Mouse (Mus musculus) forebrain, embryonic 13.5 days (tissue): Measurements from ENCODE around the gene Ppil4. TPM values are rescaled to one million over a fixed set of nuclear protein-coding genes. Genes with fewer than 3 reads are reported as not detected.

Source experiments
- ATAC-seq: fragments of 200-750 bp; cut with Nextera tagmentation; 2 replicates; pipeline ENCODE4 v1.8.0; 2017
- H3K27ac ChIP-seq: fragments of 300-500 bp; sonication (generic); 2 replicates; pipeline ENCODE4 v1.5.1; 2015; ENCODE audit warnings: inconsistent platforms, mild to moderate bottlenecking, moderate library complexity
- H3K27me3 ChIP-seq: fragments of 300-500 bp; sonication (generic); 2 replicates; pipeline ENCODE4 v1.6.1; 2015; ENCODE audit warnings: mild to moderate bottlenecking, inconsistent platforms
- H3K36me3 ChIP-seq: fragments of 300-500 bp; sonication (generic); 2 replicates; pipeline ENCODE4 v1.6.1; 2015; ENCODE audit warnings: mild to moderate bottlenecking, inconsistent platforms; ENCODE audit not compliant: poor library complexity, severe bottlenecking
- H3K4me1 ChIP-seq: fragments of 300-500 bp; sonication (generic); 2 replicates; pipeline ENCODE4 v1.6.1; 2015; ENCODE audit warnings: inconsistent platforms
- H3K4me2 ChIP-seq: fragments of 300-500 bp; sonication (generic); 2 replicates; pipeline ENCODE4 v1.6.1; 2015; ENCODE audit warnings: inconsistent platforms, mild to moderate bottlenecking, moderate library complexity
- H3K4me3 ChIP-seq: fragments of 300-500 bp; sonication (generic); 2 replicates; pipeline ENCODE4 v1.5.1; 2015; ENCODE audit warnings: mild to moderate bottlenecking, inconsistent platforms
- H3K9ac ChIP-seq: fragments of 300-500 bp; sonication (generic); 2 replicates; pipeline ENCODE4 v1.6.1; 2015; ENCODE audit warnings: mild to moderate bottlenecking, inconsistent platforms
- H3K9me3 ChIP-seq: fragments of 300-500 bp; sonication (generic); replicated peaks from 2 replicates; pipeline ENCODE4 v1.6.1; 2016; ENCODE audit warnings: inconsistent platforms
- WGBS: fragments of 180-500 bp; shearing (Covaris S2); methylation state at CpG from one replicate; pipeline ENCODE4 v1.1.7; 2015; 5-methylcytosine and 5-hydroxymethylcytosine counted together
- microRNA-seq: library from miRNA; unstranded; fragments of <30 nt; microRNA quantifications from one replicate; pipeline ENCODE4, GENCODE M21; 2016
- polyA plus RNA-seq: library from polyadenylated mRNA; unstranded; fragments of >200 nt; fragmentation: Nextera tagmentation; extraction: Ambion mirVana; gene quantifications from 2 replicates; pipeline ENCODE4 v1.2.1, GENCODE M21; 2015

Ppil4 gene
- polyA plus RNA-seq, 1 experiment from 2014 or later: 51.1 TPM

DNA sequence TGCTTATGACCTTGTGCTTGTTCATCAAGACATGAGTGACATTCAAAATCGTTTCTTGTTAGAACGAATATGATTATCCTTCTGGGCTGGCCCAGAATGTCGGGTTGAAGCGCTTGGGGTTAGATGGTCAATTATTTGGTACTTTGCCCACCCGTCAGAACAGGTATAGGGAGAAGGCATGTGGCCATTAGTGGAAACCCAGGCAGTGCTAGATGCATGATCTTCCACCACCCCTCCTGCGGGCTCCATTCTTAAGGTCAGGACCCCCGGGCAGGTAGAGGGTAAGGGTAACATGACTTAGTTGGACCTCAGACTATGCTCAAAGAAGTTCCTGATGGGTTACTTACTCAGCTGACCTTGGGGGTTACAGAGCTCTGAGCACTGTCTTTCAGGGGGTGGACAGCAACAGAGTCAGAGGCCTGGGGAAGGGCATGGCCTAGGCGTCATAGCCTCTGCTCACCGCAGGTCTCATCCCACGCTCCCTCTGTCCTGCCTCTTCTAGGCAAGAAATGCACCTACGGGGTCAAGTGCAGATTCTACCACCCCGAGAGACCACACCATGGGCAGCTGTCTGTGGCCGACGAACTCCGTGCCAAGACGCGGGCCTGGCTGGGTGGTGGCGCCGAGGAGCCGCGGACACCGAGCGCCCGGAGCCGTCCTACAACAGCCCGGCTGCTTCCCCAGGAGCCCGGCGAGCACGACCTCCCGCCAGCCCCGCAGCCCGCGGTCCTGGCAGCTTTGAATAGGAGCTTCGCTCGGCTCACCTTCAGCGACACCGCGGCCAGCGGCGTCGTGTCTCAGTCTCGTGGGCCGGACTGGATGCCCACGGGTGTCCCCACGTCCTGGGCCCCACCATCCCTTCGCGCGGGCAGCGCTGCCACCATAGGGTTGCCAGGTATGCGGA, 74.3 kb downstream of the Ppil4 start:
- Histone ChIP-seq H3K4me3 (peak overlapping the region; percentile 39), H3K27me3 (peaks cover 20% of the 10 kb centered on the region), H3K9ac (peak overlapping the region; percentile 61), H3K9me3 (no peaks in the 10 kb centered on the region), H3K27ac (no peak overlapping the region), H3K36me3 (no peaks in the 10 kb centered on the region), H3K4me1 (peaks cover 15% of the 10 kb centered on the region), H3K4me2 (peak overlapping the region; percentile 72)
- ATAC-seq: peak; percentile 17; the same call in 1 of the 2 replicates
- WGBS: 17% methylated on average over 50 of the region's 50 CpGs

DNA sequence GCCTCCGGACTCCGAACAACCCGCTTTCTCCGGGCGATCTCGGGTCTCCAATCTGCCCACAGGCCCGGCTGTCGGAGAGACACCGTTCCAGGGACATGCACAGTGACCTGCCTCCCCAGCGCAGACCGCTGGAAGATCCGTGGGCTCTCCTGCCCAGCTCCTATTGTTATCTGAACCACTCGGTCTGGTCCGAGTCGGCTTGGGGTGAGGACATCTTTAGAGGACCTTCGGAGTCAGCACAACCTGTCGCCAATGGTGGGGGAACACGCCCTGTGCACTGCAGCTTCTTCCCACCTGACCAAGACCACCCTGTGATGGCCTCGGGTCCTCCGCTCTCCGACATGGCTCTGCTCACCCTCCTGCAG, 75.0 kb downstream of the Ppil4 start:
- WGBS: 20% methylated on average over 21 of the region's 21 CpGs
- no peak for ATAC-seq
- H3K27me3 ChIP-seq: peaks cover 20% of the 10 kb centered on the region
- no peak overlapping the region for H3K27ac ChIP-seq
- H3K4me2 ChIP-seq: peak overlapping the region; percentile 72
- H3K36me3 ChIP-seq: no peaks in the 10 kb centered on the region
- H3K9me3 ChIP-seq: no peaks in the 10 kb centered on the region
- H3K4me1 ChIP-seq: peaks cover 15% of the 10 kb centered on the region
- peak overlapping the region; percentile 39 for H3K4me3 ChIP-seq
- peak overlapping the region; percentile 61 for H3K9ac ChIP-seq

DNA sequence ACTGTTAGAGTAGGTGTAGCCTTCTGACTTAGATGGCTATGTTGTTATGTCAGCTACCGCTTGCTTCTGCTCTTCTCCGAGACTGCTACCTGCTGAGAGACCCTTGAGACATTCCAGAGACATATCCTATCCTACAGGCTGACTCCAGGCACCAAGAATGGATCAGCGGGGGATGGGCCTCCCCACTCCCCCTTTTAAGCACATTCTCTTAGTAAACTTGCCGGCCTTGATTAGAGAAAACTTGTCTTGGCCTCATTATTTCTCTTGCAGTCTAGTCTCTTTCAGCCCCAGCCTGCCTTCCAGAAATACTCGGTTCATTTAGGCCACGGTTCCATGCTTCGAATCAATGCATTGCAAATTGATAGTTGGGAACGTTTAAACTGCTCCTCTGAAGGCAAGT, 77.1 kb downstream of the Ppil4 start:
- Histone ChIP-seq H3K4me2 (no peak overlapping the region), H3K9ac (no peak overlapping the region), H3K27ac (no peak overlapping the region), H3K27me3 (peaks cover 20% of the 10 kb centered on the region), H3K4me3 (no peak overlapping the region), H3K4me1 (peaks cover 15% of the 10 kb centered on the region), H3K36me3 (no peaks in the 10 kb centered on the region), H3K9me3 (no peaks in the 10 kb centered on the region)
- 35% methylated on average over 8 of the region's 8 CpGs for WGBS
- no peak for ATAC-seq

DNA sequence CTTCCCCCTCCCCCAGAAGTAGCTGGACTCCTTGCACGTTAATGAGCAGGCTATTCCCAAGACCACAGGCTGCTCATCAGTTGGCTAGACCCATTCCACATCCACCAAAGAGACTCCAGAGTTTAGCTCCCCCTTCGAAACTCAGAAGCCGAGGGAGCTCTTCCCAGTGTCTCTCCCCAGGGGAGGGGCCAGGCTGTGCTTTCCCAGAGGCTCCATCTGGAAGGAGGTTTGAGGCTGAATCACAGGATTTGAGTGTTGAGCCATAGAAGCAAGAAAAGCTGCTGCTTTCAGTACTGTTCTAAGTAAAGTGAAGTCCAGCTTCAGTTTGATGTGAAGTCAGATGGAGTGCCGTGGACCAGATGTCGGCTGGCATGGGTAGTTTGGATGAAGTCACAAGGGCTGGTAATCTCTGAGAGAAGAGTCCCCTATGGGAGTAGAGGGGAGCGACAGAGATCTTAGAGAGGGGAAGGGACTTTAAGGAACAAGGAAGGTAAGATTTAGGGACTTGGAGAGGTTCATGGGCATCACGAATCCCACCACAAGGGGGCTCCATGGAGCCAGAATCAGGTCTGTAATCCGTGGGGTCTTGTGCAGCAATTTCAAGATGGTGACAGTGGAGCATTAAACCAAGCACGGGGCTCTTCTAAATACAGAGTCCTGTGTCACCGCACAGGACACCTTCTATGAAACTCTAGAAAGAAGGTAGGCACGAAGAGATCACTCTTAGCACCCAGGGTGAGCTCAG, 78.1 kb downstream of the Ppil4 start:
- ATAC-seq: peak; percentile 44; the same call in 1 of the 2 replicates

DNA sequence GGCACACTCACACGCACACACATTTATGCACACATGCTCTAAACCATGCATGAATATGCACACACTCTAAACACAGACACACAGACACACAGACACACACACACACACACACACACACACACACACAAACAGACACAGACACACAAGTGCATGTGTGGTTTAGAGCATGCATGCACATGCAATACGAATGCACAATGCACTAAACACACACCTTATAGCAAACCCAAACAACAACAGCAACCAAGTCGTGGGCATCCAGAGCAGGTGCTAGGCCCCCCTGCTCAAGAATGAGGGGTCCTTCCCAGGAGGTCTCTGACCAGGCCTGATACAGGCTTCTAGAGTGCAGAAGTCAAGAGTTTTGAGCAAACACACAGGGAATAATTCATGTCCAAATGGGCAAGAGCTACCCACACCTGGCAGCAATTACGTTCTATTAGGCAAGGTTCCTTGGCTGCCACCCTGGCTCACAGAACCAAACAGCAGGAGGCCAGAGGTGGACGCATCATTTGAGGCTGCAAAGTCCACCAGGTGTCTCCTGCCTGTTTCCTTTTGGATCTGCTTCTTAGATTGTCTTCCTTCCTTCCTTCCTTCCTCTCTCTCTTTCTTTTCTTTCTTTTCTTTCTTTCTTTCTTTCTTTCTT, 78.8 kb downstream of the Ppil4 start:
- no peaks in the 10 kb centered on the region for H3K36me3 ChIP-seq
- no peak for ATAC-seq
- no peaks in the 10 kb centered on the region for H3K9me3 ChIP-seq
- H3K4me3 ChIP-seq: no peak overlapping the region
- peaks cover 15% of the 10 kb centered on the region for H3K4me1 ChIP-seq
- no peak overlapping the region for H3K27ac ChIP-seq
- WGBS: 84% methylated on average over 5 of the region's 5 CpGs
- H3K4me2 ChIP-seq: no peak overlapping the region
- peaks cover 18% of the 10 kb centered on the region for H3K27me3 ChIP-seq
- no peak overlapping the region for H3K9ac ChIP-seq

More for the DNA sequence above, 78.1 kb downstream of the Ppil4 start:
- WGBS: 64% methylated on average over 11 of the region's 11 CpGs
- Histone ChIP-seq H3K4me2 (no peak overlapping the region), H3K4me1 (peaks cover 15% of the 10 kb centered on the region), H3K36me3 (no peaks in the 10 kb centered on the region), H3K27me3 (peaks cover 20% of the 10 kb centered on the region), H3K4me3 (no peak overlapping the region), H3K9ac (no peak overlapping the region), H3K27ac (no peak overlapping the region), H3K9me3 (no peaks in the 10 kb centered on the region)

Small RNA genes lying within 50 kb of the gene (microRNA-seq; reads per million reads assigned to microRNA genes)
- 1.9 reads per million for gene Mir5104

Other genes with a start within 250 kb of the Ppil4 start
- 20.4 and 20.8 TPM in 2 replicates for gene Lrp11, start 203.1 kb upstream of the Ppil4 start, polyA plus RNA-seq
- 54.0 and 58.6 TPM in 2 replicates for gene Nup43, start 125.4 kb upstream of the Ppil4 start, polyA plus RNA-seq
- 160 TPM in 2 replicates for gene Pcmt1, start 111.8 kb upstream of the Ppil4 start, polyA plus RNA-seq
- 10.0 and 10.5 TPM in 2 replicates for gene Lats1, start 111.7 kb upstream of the Ppil4 start, polyA plus RNA-seq
- 50.0 and 52.3 TPM in 2 replicates for gene Katna1, start 66.9 kb upstream of the Ppil4 start, polyA plus RNA-seq
- 49.3 and 55.3 TPM in 2 replicates for gene Ginm1, start 67 bp upstream of the Ppil4 start, polyA plus RNA-seq
- gene Zc3h12d, start 39.6 kb downstream of the Ppil4 start, polyA plus RNA-seq: 0.06 TPM in 1 of 2 replicates, not detected in the other
- gene Tab2, start 163.3 kb downstream of the Ppil4 start, polyA plus RNA-seq: 17.0 and 18.6 TPM in 2 replicates